25 mouse cellular contexts compared by ENCODE assay signal in genomic region chr2:65557719-65558118, GRCm38 (mm10). TPM values are rescaled to one million over a fixed set of nuclear protein-coding genes. Genes with fewer than 3 reads are reported as not detected.
DNase-seq lines count a peak whose midpoint lies in the region; ATAC-seq and TF ChIP-seq lines count a peak whose summit lies in the region.
"Had no signal": no experiment of that assay in that cellular context is flagged by ENCODE, and none has a peak within 500 bp of the region (broad histone marks: within the 10 kb centered on the region; RNA-seq: fewer than 3 reads in every experiment).

No protein-coding gene starts in this region.

- no peaks in the 10 kb centered on the region for H3K36me3 ChIP-seq in lung, postnatal 0 days (ENCODE audit: insufficient read depth, low read length)
- H3K36me3 ChIP-seq in intestine, embryonic 15.5 days: no peaks in the 10 kb centered on the region
- no peaks in the 10 kb centered on the region for H3K36me3 ChIP-seq in intestine, postnatal 0 days (ENCODE audit: control insufficient read depth, insufficient read depth)
- H3K36me3 ChIP-seq in stomach, embryonic 16.5 days (ENCODE audit: control insufficient read depth, insufficient read depth, low read length): no peaks in the 10 kb centered on the region
- H3K36me3 ChIP-seq in thymus, adult 2 months (ENCODE audit: control insufficient read depth, insufficient read depth, low read length): no peaks in the 10 kb centered on the region
- H3K36me3 ChIP-seq: forebrain, embryonic 10.5 days; heart, embryonic 10.5 days; heart, embryonic 13.5 days had no signal

- 45% methylated on average over 3 of the region's 3 CpGs for WGBS in lung, postnatal 0 days
- WGBS in intestine, embryonic 15.5 days: 60% methylated on average over 3 of the region's 3 CpGs
- WGBS in intestine, postnatal 0 days: 32% methylated on average over 3 of the region's 3 CpGs
- 52% methylated on average over 3 of the region's 3 CpGs for WGBS in stomach, embryonic 16.5 days
- WGBS in thymus, adult 2 months: 82% methylated on average over 3 of the region's 3 CpGs

- H3K4me1 ChIP-seq in lung, postnatal 0 days (ENCODE audit: insufficient read depth, low read depth, low read length): no peaks in the 10 kb centered on the region; the same call in 1 of the 2 replicates
- H3K4me1 ChIP-seq in intestine, embryonic 15.5 days (replicated peaks): no peaks in the 10 kb centered on the region
- H3K4me1 ChIP-seq in intestine, postnatal 0 days (replicated peaks; ENCODE audit: control insufficient read depth, insufficient read depth, low read length): no peaks in the 10 kb centered on the region
- H3K4me1 ChIP-seq in stomach, embryonic 16.5 days (ENCODE audit: control insufficient read depth, insufficient read depth, low read length): no peaks in the 10 kb centered on the region
- no peaks in the 10 kb centered on the region for H3K4me1 ChIP-seq in thymus, adult 2 months (replicated peaks; ENCODE audit: control insufficient read depth, insufficient read depth, low read length)
- H3K4me1 ChIP-seq: heart, embryonic 10.5 days; heart, embryonic 13.5 days had no signal

- TF ChIP-seq POLR2A in thymus, adult 2 months (IDR thresholded peaks at IDR 0.05; ENCODE audit: control insufficient read depth, extremely low read depth, insufficient read depth, low read length, poor library complexity): no peak

- no peak overlapping the region for H3K27ac ChIP-seq in lung, postnatal 0 days (ENCODE audit: low read length)
- H3K27ac ChIP-seq in intestine, embryonic 15.5 days: no peak overlapping the region
- no peak overlapping the region for H3K27ac ChIP-seq in intestine, postnatal 0 days (ENCODE audit: low read depth, low read length)
- H3K27ac ChIP-seq in stomach, embryonic 16.5 days (ENCODE audit: low read length): peak overlapping the region; percentile 55; the same call in 1 of the 2 replicates
- no peak overlapping the region for H3K27ac ChIP-seq in thymus, adult 2 months (ENCODE audit: control insufficient read depth, insufficient read depth, low read length)
- H3K27ac ChIP-seq: forebrain, embryonic 10.5 days; forebrain, embryonic 13.5 days; heart, adult 2 months; heart, embryonic 10.5 days; heart, embryonic 13.5 days had no signal

- H3K4me2 ChIP-seq in lung, postnatal 0 days (replicated peaks; ENCODE audit: low read depth, low read length): no peak overlapping the region
- no peak overlapping the region for H3K4me2 ChIP-seq in intestine, embryonic 15.5 days (replicated peaks)
- no peak overlapping the region; the same call in 1 of the 2 replicates for H3K4me2 ChIP-seq in intestine, postnatal 0 days (replicated peaks; ENCODE audit: low read depth)
- H3K4me2 ChIP-seq in stomach, embryonic 16.5 days (ENCODE audit: low read depth, low read length): no peak overlapping the region
- H3K4me2 ChIP-seq: forebrain, embryonic 13.5 days; heart, embryonic 13.5 days had no signal

- TF ChIP-seq CTCF in lung, postnatal 0 days (IDR thresholded peaks at IDR 0.05): no peak
- no peak for TF ChIP-seq CTCF in intestine, postnatal 0 days (IDR thresholded peaks at IDR 0.05; ENCODE audit: low read depth)
- no peak for TF ChIP-seq CTCF in thymus, adult 2 months (IDR thresholded peaks at IDR 0.05; ENCODE audit: borderline replicate concordance, control insufficient read depth, extremely low read depth, insufficient read depth, low read length, poor library complexity)

- H3K27me3 ChIP-seq in lung, postnatal 0 days (replicated peaks; ENCODE audit: insufficient read depth, low read length): no peaks in the 10 kb centered on the region
- no peaks in the 10 kb centered on the region for H3K27me3 ChIP-seq in intestine, embryonic 15.5 days (replicated peaks)
- H3K27me3 ChIP-seq in intestine, postnatal 0 days (replicated peaks; ENCODE audit: control insufficient read depth, insufficient read depth, low read length): no peaks in the 10 kb centered on the region
- H3K27me3 ChIP-seq in stomach, embryonic 16.5 days (ENCODE audit: control insufficient read depth, insufficient read depth, low read length): no peaks in the 10 kb centered on the region
- H3K27me3 ChIP-seq in thymus, adult 2 months (ENCODE audit: control insufficient read depth, insufficient read depth, low read length): no peaks in the 10 kb centered on the region
- H3K27me3 ChIP-seq: forebrain, embryonic 13.5 days; heart, embryonic 13.5 days had no signal

- no peak; the same call in none of the 2 replicates for TF ChIP-seq EP300 in lung, postnatal 0 days (IDR thresholded peaks at IDR 0.05)

- peak; percentile 80 for ATAC-seq in lung, postnatal 0 days
- ATAC-seq in intestine, embryonic 15.5 days: peak; percentile 76
- peak; percentile 25; the same call in 1 of the 2 replicates for ATAC-seq in intestine, postnatal 0 days
- peak; percentile 75; the same call in 1 of the 2 replicates for ATAC-seq in stomach, embryonic 16.5 days (ENCODE audit: insufficient read depth, low FRiP score)
- ATAC-seq: CD4-positive, CD25-positive, alpha-beta regulatory T cell, adult 4 months; forebrain, embryonic 13.5 days; forebrain, embryonic 16.5 days had no signal

- no peaks in the 10 kb centered on the region for H3K9me3 ChIP-seq in lung, postnatal 0 days (ENCODE audit: low read length)
- H3K9me3 ChIP-seq in intestine, embryonic 15.5 days: no peaks in the 10 kb centered on the region
- no peaks in the 10 kb centered on the region for H3K9me3 ChIP-seq in intestine, postnatal 0 days (ENCODE audit: control insufficient read depth)
- H3K9me3 ChIP-seq in stomach, embryonic 16.5 days (replicated peaks; ENCODE audit: control insufficient read depth, low read length): no peaks in the 10 kb centered on the region
- H3K9me3 ChIP-seq: forebrain, embryonic 10.5 days; forebrain, embryonic 13.5 days; heart, embryonic 10.5 days; heart, embryonic 13.5 days had no signal

- no peak overlapping the region for H3K9ac ChIP-seq in lung, postnatal 0 days (replicated peaks; ENCODE audit: low read depth)
- no peak overlapping the region for H3K9ac ChIP-seq in intestine, embryonic 15.5 days
- H3K9ac ChIP-seq in intestine, postnatal 0 days (ENCODE audit: low read depth, low read length): no peak overlapping the region
- H3K9ac ChIP-seq in stomach, embryonic 16.5 days (ENCODE audit: low read length): no peak overlapping the region
- H3K9ac ChIP-seq: forebrain, embryonic 13.5 days; heart, embryonic 13.5 days had no signal

- no peak overlapping the region for H3K4me3 ChIP-seq in lung, postnatal 0 days (ENCODE audit: low read depth, low read length)
- no peak overlapping the region for H3K4me3 ChIP-seq in intestine, embryonic 15.5 days (replicated peaks)
- H3K4me3 ChIP-seq in intestine, postnatal 0 days (ENCODE audit: low read depth, low read length): no peak overlapping the region
- H3K4me3 ChIP-seq in stomach, embryonic 16.5 days (replicated peaks; ENCODE audit: low read length): no peak overlapping the region
- H3K4me3 ChIP-seq in thymus, adult 2 months (ENCODE audit: control insufficient read depth, insufficient read depth, low read length): no peak overlapping the region
- H3K4me3 ChIP-seq: forebrain, embryonic 10.5 days; forebrain, embryonic 13.5 days; heart, adult 2 months; heart, embryonic 10.5 days; heart, embryonic 13.5 days had no signal

- peak; percentile 75 for DNase-seq in lung, postnatal 0 days (ENCODE audit: low spot score)
- no peak for DNase-seq in lung, postnatal 36 days
- DNase-seq in c-Kit-positive CD71-positive TER-119-positive erythroid progenitor cells, embryonic 14.5 days (ENCODE audit: low spot score): no peak
- no peak for DNase-seq in thymus, adult 2 months
- no peak for DNase-seq in retina, embryonic 14.5 days (ENCODE audit: low spot score)
- DNase-seq: adrenal gland, adult 8-10 months; adrenal gland, postnatal 25 days; cerebellum, adult 18-20 months; cerebellum, adult 9-10 months; cerebellum, postnatal 14 days; gastrocnemius, postnatal 10 days; gastrocnemius, postnatal 36 days; heart, adult 2 months; heart, postnatal 14 days; heart, postnatal 4 days had no signal

RNA-seq across cellular contexts. Expression of gene Scn3a, which starts 9.7 kb away (rescaled TPM):
- polyA plus RNA-seq in lung, postnatal 0 days (2015; fragmentation: Nextera tagmentation; extraction: Ambion mirVana): 0.73 and 1.00 TPM in 2 replicates
- polyA plus RNA-seq in intestine, embryonic 15.5 days (2015; fragmentation: Nextera tagmentation; extraction: Ambion mirVana): 1.5 and 3.6 TPM in 2 replicates
- polyA plus RNA-seq in intestine, postnatal 0 days (2015; fragmentation: Nextera tagmentation; extraction: Ambion mirVana): 1.0 and 1.1 TPM in 2 replicates
- 1.3 and 2.4 TPM in 2 replicates for polyA plus RNA-seq in stomach, embryonic 16.5 days (2015; fragmentation: Nextera tagmentation; extraction: Ambion mirVana)
- polyA plus RNA-seq in thymus, adult 2 months (2012; rRNA removed): 0.09 and 0.18 TPM in 2 replicates
- polyA plus RNA-seq: C2C12 had no signal

Comparison
In these comparisons a context has a peak if more than half of its experiments do, and no peak if none do; other contexts are left out.
1. ATAC-seq: peak in every context shown above with its lines; median percentile 80 in lung, postnatal 0 days; 76 in intestine, embryonic 15.5 days; 75 in stomach, embryonic 16.5 days; 25 in intestine, postnatal 0 days.